Mouse (Mus musculus): ENCODE data around the gene Stim2.

Stim2 gene

GRCm38 (mm10) chr5:53998146-53998742 lies at the start of gene Stim2:
Gene Stim2, plus strand, starts transcription at chr5:53998499.
- peak; percentile 98 for DNase-seq (ENCODE audit: low read depth)

- peak; percentile 13 for DNase-seq (ENCODE audit: low read depth)
Measured at GRCm38 (mm10) chr5:53948606-53949266, 49.6 kb upstream of the Stim2 start.

- no peak for DNase-seq (ENCODE audit: low read depth)
Measured at GRCm38 (mm10) chr5:53950189-53950588, 48.1 kb upstream of the Stim2 start.

GRCm38 (mm10) chr5:53953216-53953615 lies 45.1 kb upstream of the Stim2 start:
- no peak for DNase-seq (ENCODE audit: low read depth)

GRCm38 (mm10) chr5:53953797-53954196 lies 44.5 kb upstream of the Stim2 start:
- no peak for DNase-seq (ENCODE audit: low read depth)

- no peak for DNase-seq (ENCODE audit: low read depth)
Measured at GRCm38 (mm10) chr5:53955966-53956365, 42.3 kb upstream of the Stim2 start.

- DNase-seq (ENCODE audit: low read depth), result no peak
Measured at GRCm38 (mm10) chr5:53956396-53957314, 41.6 kb upstream of the Stim2 start.

GRCm38 (mm10) chr5:53957348-53957747 lies 41.0 kb upstream of the Stim2 start:
- DNase-seq (ENCODE audit: low read depth), result no peak

- DNase-seq (ENCODE audit: low read depth), result no peak
Measured at GRCm38 (mm10) chr5:53961229-53961628, 37.1 kb upstream of the Stim2 start.

- DNase-seq (ENCODE audit: low read depth), result no peak
Measured at GRCm38 (mm10) chr5:53961830-53962515, 36.3 kb upstream of the Stim2 start.

- no peak for DNase-seq (ENCODE audit: low read depth)
Measured at GRCm38 (mm10) chr5:53965656-53966055, 32.6 kb upstream of the Stim2 start.

- DNase-seq (ENCODE audit: low read depth), result no peak
Measured at GRCm38 (mm10) chr5:53967560-53967959, 30.7 kb upstream of the Stim2 start.

- DNase-seq (ENCODE audit: low read depth), result no peak
Measured at GRCm38 (mm10) chr5:53970178-53970577, 28.1 kb upstream of the Stim2 start.

- DNase-seq (ENCODE audit: low read depth), result no peak
Measured at GRCm38 (mm10) chr5:53971201-53971600, 27.1 kb upstream of the Stim2 start.

- DNase-seq (ENCODE audit: low read depth), result no peak
Measured at GRCm38 (mm10) chr5:53972905-53973304, 25.4 kb upstream of the Stim2 start.

- no peak for DNase-seq (ENCODE audit: low read depth)
Measured at GRCm38 (mm10) chr5:53976497-53976896, 21.8 kb upstream of the Stim2 start.

- no peak for DNase-seq (ENCODE audit: low read depth)
Measured at GRCm38 (mm10) chr5:53977060-53977459, 21.2 kb upstream of the Stim2 start.

- no peak for DNase-seq (ENCODE audit: low read depth)
Measured at GRCm38 (mm10) chr5:53983358-53983757, 14.9 kb upstream of the Stim2 start.

- no peak for DNase-seq (ENCODE audit: low read depth)
Measured at GRCm38 (mm10) chr5:53985632-53986031, 12.7 kb upstream of the Stim2 start.

GRCm38 (mm10) chr5:53987496-53987895 lies 10.8 kb upstream of the Stim2 start:
- DNase-seq (ENCODE audit: low read depth), result no peak

- DNase-seq (ENCODE audit: low read depth), result no peak
Measured at GRCm38 (mm10) chr5:53988053-53988452, 10.2 kb upstream of the Stim2 start.

- DNase-seq (ENCODE audit: low read depth), result no peak
Measured at GRCm38 (mm10) chr5:53992616-53993015, 5.7 kb upstream of the Stim2 start.

All from naive thymus-derived CD4-positive, alpha-beta T cell, adult 2 months (primary cell).